Comparison of ENCODE assay signal across 9 mouse cellular contexts in genomic region chr1:134646261-134646962, GRCm38 (mm10). TPM values are rescaled to one million over a fixed set of nuclear protein-coding genes. Genes with fewer than 3 reads are reported as not detected.
DNase-seq lines count a peak whose midpoint lies in the region; ATAC-seq and TF ChIP-seq lines count a peak whose summit lies in the region.
"Had no signal": no experiment of that assay in that cellular context is flagged by ENCODE, and none has a peak within 500 bp of the region (broad histone marks: within the 10 kb centered on the region; RNA-seq: fewer than 3 reads in every experiment).

Gene Syt2, plus strand, starts transcription at chr1:134646677.

- peak within 1 kb of the TSS; percentile 49 for H3K9ac ChIP-seq in hindbrain, embryonic 16.5 days (ENCODE audit: low read depth, low read length)
- peak within 1 kb of the TSS; percentile 43; the same call in 1 of the 2 replicates for H3K9ac ChIP-seq in limb, embryonic 11.5 days (ENCODE audit: low read length)
- H3K9ac ChIP-seq in midbrain, embryonic 12.5 days (replicated peaks) = peak within 1 kb of the TSS; percentile 45; the same call in 1 of the 2 replicates

- H3K36me3 ChIP-seq in hindbrain, embryonic 16.5 days (ENCODE audit: control insufficient read depth, insufficient read depth, low read length) = no peaks in the 10 kb centered on the region
- no peaks in the 10 kb centered on the region for H3K36me3 ChIP-seq in limb, embryonic 11.5 days (ENCODE audit: control insufficient read depth, insufficient read depth, low read length)
- H3K36me3 ChIP-seq in midbrain, embryonic 12.5 days = no peaks in the 10 kb centered on the region

- TF ChIP-seq CTCF in bone marrow macrophage, adult 2 months (IDR thresholded peaks at IDR 0.05; ENCODE audit: low read depth, low read length) = no peak
- no peak for TF ChIP-seq CTCF in embryonic fibroblast, embryonic 13.5 days (IDR thresholded peaks at IDR 0.05; ENCODE audit: borderline replicate concordance, insufficient read depth, low read length)

- no peak for TF ChIP-seq POLR2A in bone marrow macrophage, adult 2 months (IDR thresholded peaks at IDR 0.05; ENCODE audit: borderline replicate concordance, low read depth, low read length)
- no peak for TF ChIP-seq POLR2A in embryonic fibroblast, embryonic 13.5 days (IDR thresholded peaks at IDR 0.05; ENCODE audit: low read depth, low read length)

- H3K9me3 ChIP-seq in hindbrain, embryonic 16.5 days (ENCODE audit: control insufficient read depth, low read length) = no peaks in the 10 kb centered on the region
- no peaks in the 10 kb centered on the region for H3K9me3 ChIP-seq in limb, embryonic 11.5 days (ENCODE audit: control insufficient read depth, low read length)
- H3K9me3 ChIP-seq in midbrain, embryonic 12.5 days = no peaks in the 10 kb centered on the region

- peak; percentile 54 for ATAC-seq in hindbrain, embryonic 16.5 days
- ATAC-seq in limb, embryonic 11.5 days (ENCODE audit: insufficient number of reproducible peaks, low FRiP score, low TSS enrichment, low read depth) = no peak
- ATAC-seq in midbrain, embryonic 12.5 days (ENCODE audit: low FRiP score, low read depth) = peak; percentile 75

- under 1% methylated on average over 62 of the region's 63 CpGs for WGBS in hindbrain, embryonic 16.5 days
- under 1% methylated on average over 52 of the region's 63 CpGs for WGBS in limb, embryonic 11.5 days
- under 1% methylated on average over 58 of the region's 63 CpGs for WGBS in midbrain, embryonic 12.5 days

- intact Hi-C loops in heart, postnatal 25 days (cut with DNase I) = no loop called here

- H3K4me3 ChIP-seq in bone marrow macrophage, adult 2 months (ENCODE audit: insufficient read depth, low read length) = peak within 1 kb of the TSS; percentile 32
- H3K4me3 ChIP-seq in embryonic fibroblast, embryonic 13.5 days (ENCODE audit: insufficient read depth, low read length) = peak within 1 kb of the TSS; percentile 26
- H3K4me3 ChIP-seq in hindbrain, embryonic 16.5 days (ENCODE audit: low read length) = peak within 1 kb of the TSS; percentile 51
- H3K4me3 ChIP-seq in limb, embryonic 11.5 days (ENCODE audit: low read depth, low read length) = peak within 1 kb of the TSS; percentile 39
- peak within 1 kb of the TSS; percentile 48 for H3K4me3 ChIP-seq in midbrain, embryonic 12.5 days

- peaks cover 3% of the 10 kb centered on the region; the same call in 1 of the 2 replicates for H3K4me1 ChIP-seq in bone marrow macrophage, adult 2 months (ENCODE audit: control insufficient read depth, insufficient read depth, low read length)
- 0 out of 2 replicates have a peak, but pooled peaks cover 2% of the 10 kb centered on the region for H3K4me1 ChIP-seq in embryonic fibroblast, embryonic 13.5 days (ENCODE audit: control insufficient read depth, insufficient read depth, low read length)
- peaks cover 18% of the 10 kb centered on the region for H3K4me1 ChIP-seq in hindbrain, embryonic 16.5 days (ENCODE audit: control insufficient read depth, insufficient read depth, low read depth, low read length)
- H3K4me1 ChIP-seq in limb, embryonic 11.5 days (ENCODE audit: control insufficient read depth, insufficient read depth, low read length) = peaks cover 8% of the 10 kb centered on the region; the same call in 1 of the 2 replicates
- H3K4me1 ChIP-seq in midbrain, embryonic 12.5 days = peaks cover 27% of the 10 kb centered on the region

- peak; percentile 89 for DNase-seq in heart, adult 11 months
- DNase-seq in heart, postnatal 25 days (ENCODE audit: low spot score) = no peak
- peak; percentile 72 for DNase-seq in limb, embryonic 11.5 days (ENCODE audit: low spot score)
- DNase-seq in testis, postnatal 14 days (ENCODE audit: low spot score) = peak; percentile 60

- H3K27ac ChIP-seq in bone marrow macrophage, adult 2 months (ENCODE audit: insufficient read depth, low read depth, low read length) = no peak within 1 kb of the TSS
- no peak within 1 kb of the TSS for H3K27ac ChIP-seq in embryonic fibroblast, embryonic 13.5 days (ENCODE audit: insufficient read depth, low read length)
- no peak within 1 kb of the TSS for H3K27ac ChIP-seq in hindbrain, embryonic 16.5 days (ENCODE audit: low read depth, low read length)
- no peak within 1 kb of the TSS for H3K27ac ChIP-seq in limb, embryonic 11.5 days (replicated peaks; ENCODE audit: low read depth, low read length)
- H3K27ac ChIP-seq in midbrain, embryonic 12.5 days (replicated peaks) = no peak within 1 kb of the TSS
- H3K27ac ChIP-seq: macrophage had no signal

- peak within 1 kb of the TSS; percentile 89 for H3K4me2 ChIP-seq in hindbrain, embryonic 16.5 days (ENCODE audit: low read length)
- peak within 1 kb of the TSS; percentile 79 for H3K4me2 ChIP-seq in limb, embryonic 11.5 days (ENCODE audit: low read depth, severe bottlenecking)
- peak within 1 kb of the TSS; percentile 85 for H3K4me2 ChIP-seq in midbrain, embryonic 12.5 days (replicated peaks)

- peaks cover 16% of the 10 kb centered on the region for H3K27me3 ChIP-seq in hindbrain, embryonic 16.5 days (replicated peaks; ENCODE audit: control insufficient read depth, insufficient read depth, low read length)
- peaks cover 53% of the 10 kb centered on the region for H3K27me3 ChIP-seq in limb, embryonic 11.5 days (ENCODE audit: control insufficient read depth, insufficient read depth, low read length)
- H3K27me3 ChIP-seq in midbrain, embryonic 12.5 days = peaks cover 87% of the 10 kb centered on the region

RNA-seq across cellular contexts. Expression of gene Syt2, which starts in this region (rescaled TPM):
- not detected for total RNA-seq in heart, postnatal 25 days (2021)
- polyA plus RNA-seq in bone marrow macrophage, adult 2 months (2012; ENCODE audit: insufficient read depth, insufficient read length, missing spikeins) = not detected in 2 replicates
- not detected in 2 replicates for polyA plus RNA-seq in embryonic fibroblast, embryonic 13.5 days (2011; ENCODE audit: insufficient read length, low read depth, missing spikeins)
- 11.9 and 14.9 TPM in 2 replicates for polyA plus RNA-seq in hindbrain, embryonic 16.5 days (2015; fragmentation: Nextera tagmentation; extraction: Ambion mirVana)
- 0.28 and 0.79 TPM in 2 replicates for polyA plus RNA-seq in limb, embryonic 11.5 days (2014; fragmentation: Nextera tagmentation; extraction: Ambion mirVana)
- polyA plus RNA-seq in midbrain, embryonic 12.5 days (2016; fragmentation: Nextera tagmentation; extraction: Ambion mirVana) = 2.7 and 3.5 TPM in 2 replicates
- polyA plus RNA-seq: macrophage had no signal

Comparison
In these comparisons a context has a peak if more than half of its experiments do, and no peak if none do; other contexts are left out.
1. Peak in DNase-seq, H3K4me3 ChIP-seq, H3K9ac ChIP-seq and H3K4me2 ChIP-seq in limb, embryonic 11.5 days; RNA of the gene not detected or under 1 TPM.